Mouse (Mus musculus): ENCODE results near the gene Dclk1.

GRCm38 (mm10) chr3:55571552-55572296, 329.6 kb downstream of the Dclk1 start:
- TF ChIP-seq CTCF (IDR thresholded peaks at IDR 0.05; ENCODE audit: low read depth) (no peak), EP300 (optimal IDR thresholded peaks at IDR 0.05) (no peak)
